Mouse (Mus musculus) liver, embryonic 14.5 days (tissue): ENCODE results near the gene Rarres1.

ENCODE experiments used
- CTCF ChIP-seq: IDR thresholded peaks from 2 replicates; pipeline ENCODE4 v1.5.1; 2016; ENCODE audit warnings: antibody characterized with exemption, low read depth, control low read depth
- EP300 ChIP-seq: IDR thresholded peaks from 2 replicates; pipeline ENCODE4 v1.6.1; 2016; ENCODE audit warnings: antibody characterized with exemption, low read depth

- TF ChIP-seq CTCF (no peak), EP300 (no peak)
Observed at GRCm38 (mm10) chr3:67434011-67434410, 81.3 kb downstream of the Rarres1 start.
